Mouse (Mus musculus) stomach, postnatal 0 days (tissue): ENCODE measurements at regions not wholly inside any gene's neighbourhood (a gene's known extent, or its start where the extent isn't known, plus 50 kb on each side); places are given as distances from the start of the nearest gene placed in this dataset.

Experiments used
- ATAC-seq: fragments of 200-750 bp; cut with Nextera tagmentation; 2 replicates; pipeline ENCODE4 v1.8.0; 2017; ENCODE audit not compliant: low FRiP score, low TSS enrichment
- DNase-seq: peaks from one replicate; pipeline ENCODE4 v3.0.0-alpha.2; 2016; ENCODE audit warnings: low spot score
- H3K27ac ChIP-seq: fragments of 300-500 bp; sonication (generic); replicated peaks from 2 replicates; pipeline ENCODE4 v1.5.1; 2014; ENCODE audit warnings: mild to moderate bottlenecking, control low read depth
- H3K27me3 ChIP-seq: fragments of 300-500 bp; sonication (generic); 2 replicates; pipeline ENCODE4 v1.6.1; 2014; ENCODE audit warnings: low read length; ENCODE audit not compliant: control insufficient read depth, insufficient read depth
- H3K36me3 ChIP-seq: fragments of 300-500 bp; sonication (generic); 2 replicates; pipeline ENCODE4 v1.6.1; 2014; ENCODE audit warnings: low read length, mixed read lengths; ENCODE audit not compliant: control insufficient read depth, insufficient read depth
- H3K4me1 ChIP-seq: fragments of 300-500 bp; sonication (generic); replicated peaks from 2 replicates; pipeline ENCODE4 v1.6.1; 2014; ENCODE audit warnings: antibody characterized with exemption; ENCODE audit not compliant: control insufficient read depth, insufficient read depth
- H3K4me2 ChIP-seq: fragments of 300-500 bp; sonication (generic); replicated peaks from 2 replicates; pipeline ENCODE4 v1.6.1; 2014; ENCODE audit warnings: low read depth, mild to moderate bottlenecking, control low read depth, moderate library complexity
- H3K4me3 ChIP-seq: fragments of 300-500 bp; sonication (generic); 2 replicates; pipeline ENCODE4 v1.5.1; 2014; ENCODE audit warnings: low read depth, low read length, control low read depth
- H3K9ac ChIP-seq: fragments of 300-500 bp; sonication (generic); 2 replicates; pipeline ENCODE4 v1.6.1; 2014; ENCODE audit warnings: mild to moderate bottlenecking, low read length, control low read depth, mixed read lengths
- H3K9me3 ChIP-seq: fragments of 300-500 bp; sonication (generic); 2 replicates; pipeline ENCODE4 v1.6.1; 2016; ENCODE audit warnings: low read length; ENCODE audit not compliant: control insufficient read depth
- CTCF ChIP-seq: IDR thresholded peaks from 2 replicates; pipeline ENCODE4 v1.5.1; 2016; ENCODE audit warnings: antibody characterized with exemption, low read depth, mild to moderate bottlenecking, moderate library complexity
- EP300 ChIP-seq: optimal IDR thresholded peaks from 2 replicates; pipeline ENCODE3; 2016; ENCODE audit warnings: antibody characterized with exemption
- WGBS: fragments of 180-500 bp; shearing (Covaris S2); extraction: QIAGEN DNeasy Blood & Tissue Kit; methylation state at CpG from one replicate; pipeline ENCODE4 v1.1.7; 2014; 5-methylcytosine and 5-hydroxymethylcytosine counted together

- TF ChIP-seq CTCF: no peak
- TF ChIP-seq EP300: no peak
- 79% methylated on average over 5 of the region's 5 CpGs for WGBS
These were observed 471.1 kb downstream of the Nfib start for GRCm38 (mm10) chr4:82234443-82234842.

GRCm38 (mm10) chr4:82226197-82227119 lies 479.1 kb downstream of the Nfib start:
- Histone ChIP-seq H3K36me3 (no peaks in the 10 kb centered on the region), H3K4me3 (no peak overlapping the region), H3K4me2 (no peak overlapping the region), H3K27me3 (no peaks in the 10 kb centered on the region), H3K4me1 (no peaks in the 10 kb centered on the region), H3K9ac (no peak overlapping the region), H3K27ac (no peak overlapping the region), H3K9me3 (no peaks in the 10 kb centered on the region)
- DNase-seq (no peak), ATAC-seq (no peak)
- WGBS: 64% methylated on average over 6 of the region's 6 CpGs
- TF ChIP-seq EP300 (no peak), CTCF (no peak)

More at GRCm38 (mm10) chr4:82234443-82234842, 471.1 kb downstream of the Nfib start:
- ATAC-seq (no peak), DNase-seq (no peak)
- Histone ChIP-seq H3K27me3 (no peaks in the 10 kb centered on the region), H3K4me2 (no peak overlapping the region), H3K9me3 (peaks cover 9% of the 10 kb centered on the region; the same call in 1 of the 2 replicates), H3K36me3 (no peaks in the 10 kb centered on the region), H3K4me1 (no peaks in the 10 kb centered on the region), H3K27ac (no peak overlapping the region), H3K9ac (no peak overlapping the region), H3K4me3 (no peak overlapping the region)

GRCm38 (mm10) chr4:82220724-82221123 lies 484.8 kb downstream of the Nfib start:
- Histone ChIP-seq H3K27me3 (no peaks in the 10 kb centered on the region), H3K36me3 (no peaks in the 10 kb centered on the region), H3K9me3 (no peaks in the 10 kb centered on the region), H3K4me3 (no peak overlapping the region), H3K9ac (no peak overlapping the region), H3K4me2 (no peak overlapping the region), H3K27ac (no peak overlapping the region), H3K4me1 (no peaks in the 10 kb centered on the region)
- 78% methylated on average over 8 of the region's 8 CpGs for WGBS
- ATAC-seq (no peak), DNase-seq (no peak)
- TF ChIP-seq CTCF (no peak), EP300 (no peak)

- H3K9me3 ChIP-seq: no peaks in the 10 kb centered on the region
- no peak for DNase-seq
- H3K36me3 ChIP-seq: no peaks in the 10 kb centered on the region
- ATAC-seq: no peak
- 58% methylated on average over 7 of the region's 7 CpGs for WGBS
- H3K27me3 ChIP-seq: no peaks in the 10 kb centered on the region
- H3K4me3 ChIP-seq: no peak overlapping the region
- no peak overlapping the region for H3K27ac ChIP-seq
- no peak overlapping the region for H3K9ac ChIP-seq
- H3K4me1 ChIP-seq: no peaks in the 10 kb centered on the region
- no peak for TF ChIP-seq CTCF
- TF ChIP-seq EP300: no peak
- H3K4me2 ChIP-seq: no peak overlapping the region
These were observed 485.3 kb downstream of the Nfib start for GRCm38 (mm10) chr4:82220120-82220714.

- no peaks in the 10 kb centered on the region for H3K36me3 ChIP-seq
- TF ChIP-seq EP300 (no peak), CTCF (no peak)
- H3K4me3 ChIP-seq: no peak overlapping the region
- H3K4me2 ChIP-seq: no peak overlapping the region
- no peak for ATAC-seq
- H3K4me1 ChIP-seq: no peaks in the 10 kb centered on the region
- H3K9ac ChIP-seq: no peak overlapping the region
- no peaks in the 10 kb centered on the region for H3K9me3 ChIP-seq
- no peaks in the 10 kb centered on the region for H3K27me3 ChIP-seq
- no peak overlapping the region for H3K27ac ChIP-seq
- DNase-seq: no peak
- WGBS: 83% methylated on average over 6 of the region's 6 CpGs
These were observed 486.9 kb downstream of the Nfib start for GRCm38 (mm10) chr4:82218616-82219015.

GRCm38 (mm10) chr4:82207031-82207430 lies 498.5 kb downstream of the Nfib start:
- Histone ChIP-seq H3K4me3 (no peak overlapping the region), H3K9me3 (no peaks in the 10 kb centered on the region), H3K27me3 (no peaks in the 10 kb centered on the region), H3K27ac (no peak overlapping the region), H3K4me2 (no peak overlapping the region), H3K36me3 (no peaks in the 10 kb centered on the region), H3K4me1 (no peaks in the 10 kb centered on the region), H3K9ac (no peak overlapping the region)
- ATAC-seq (no peak), DNase-seq (no peak)
- WGBS: 94% methylated on average over 1 of the region's 1 CpGs
- TF ChIP-seq EP300: no peak
- no peak for TF ChIP-seq CTCF
